Mouse (Mus musculus) 3134 (cell line): ENCODE results near the gene Gm37240.

Experiments used
- DNase-seq: peaks from one replicate; pipeline ENCODE4 v3.0.0-alpha.2; 2011; ENCODE audit warnings: low spot score; ENCODE audit not compliant: insufficient read length; ENCODE audit errors: extremely low read depth

Gm37240 gene

GRCm38 (mm10) chr3:84936956-84937355 is 950.4 kb downstream of the Gm37240 start:
- DNase-seq = no peak

- no peak for DNase-seq
These were observed 951.1 kb downstream of the Gm37240 start for GRCm38 (mm10) chr3:84936252-84936651.

GRCm38 (mm10) chr3:84935729-84936128 is 951.6 kb downstream of the Gm37240 start:
- no peak for DNase-seq

GRCm38 (mm10) chr3:84930683-84931082 is 956.6 kb downstream of the Gm37240 start:
- no peak for DNase-seq

- DNase-seq = no peak
These were observed 958.1 kb downstream of the Gm37240 start for GRCm38 (mm10) chr3:84929171-84929570.

- no peak for DNase-seq
These were observed 959.4 kb downstream of the Gm37240 start for GRCm38 (mm10) chr3:84927901-84928300.

- no peak for DNase-seq
These were observed 960.0 kb downstream of the Gm37240 start for GRCm38 (mm10) chr3:84927168-84927794.

- DNase-seq = no peak
These were observed 961.2 kb downstream of the Gm37240 start for GRCm38 (mm10) chr3:84926140-84926539.

GRCm38 (mm10) chr3:84925229-84925628 is 962.1 kb downstream of the Gm37240 start:
- DNase-seq = no peak

GRCm38 (mm10) chr3:84923670-84924069 is 963.6 kb downstream of the Gm37240 start:
- DNase-seq = no peak

GRCm38 (mm10) chr3:84923256-84923655 is 964.1 kb downstream of the Gm37240 start:
- no peak for DNase-seq

- DNase-seq = no peak
These were observed 965.5 kb downstream of the Gm37240 start for GRCm38 (mm10) chr3:84921704-84922420.

- no peak for DNase-seq
These were observed 969.2 kb downstream of the Gm37240 start for GRCm38 (mm10) chr3:84917903-84918679.

GRCm38 (mm10) chr3:84914284-84914683 is 973.0 kb downstream of the Gm37240 start:
- no peak for DNase-seq

GRCm38 (mm10) chr3:84906528-84906927 is 980.8 kb downstream of the Gm37240 start:
- DNase-seq = no peak

- DNase-seq = no peak
These were observed 989.4 kb downstream of the Gm37240 start for GRCm38 (mm10) chr3:84897952-84898351.

- DNase-seq = peak; percentile 16
These were observed 996.3 kb downstream of the Gm37240 start for GRCm38 (mm10) chr3:84890983-84891382.

- DNase-seq = no peak
These were observed 997.7 kb downstream of the Gm37240 start for GRCm38 (mm10) chr3:84889648-84890047.

GRCm38 (mm10) chr3:84883817-84884483 is 1003.4 kb downstream of the Gm37240 start:
- no peak for DNase-seq

- no peak for DNase-seq
These were observed 1011.1 kb downstream of the Gm37240 start for GRCm38 (mm10) chr3:84876211-84876610.

- DNase-seq = no peak
These were observed 1012.0 kb downstream of the Gm37240 start for GRCm38 (mm10) chr3:84875306-84875705.
